Mouse (Mus musculus) forebrain, embryonic 12.5 days (tissue): ENCODE data around the gene Gm36245. TPM values are rescaled to one million over a fixed set of nuclear protein-coding genes. Genes with fewer than 3 reads are reported as not detected.
"Not testable (repeated sequence)": the region's sequence is repeated elsewhere in the genome, so short reads cannot be mapped to it uniquely, and the experiment has no call there.

Experiments
- ATAC-seq: fragments of 200-750 bp; cut with Nextera tagmentation; 2 replicates; pipeline ENCODE4 v1.8.0; 2017; ENCODE audit warnings: moderate TSS enrichment; ENCODE audit not compliant: low FRiP score
- H3K27ac ChIP-seq: fragments of 300-500 bp; sonication (generic); 2 replicates; pipeline ENCODE4 v1.5.1; 2016; ENCODE audit warnings: mild to moderate bottlenecking
- H3K27me3 ChIP-seq: fragments of 300-500 bp; sonication (generic); 2 replicates; pipeline ENCODE4 v1.6.1; 2016; ENCODE audit warnings: mild to moderate bottlenecking
- H3K36me3 ChIP-seq: fragments of 300-500 bp; sonication (generic); replicated peaks from 2 replicates; pipeline ENCODE4 v1.6.1; 2016; ENCODE audit warnings: mild to moderate bottlenecking
- H3K4me1 ChIP-seq: fragments of 300-500 bp; sonication (generic); 2 replicates; pipeline ENCODE4 v1.6.1; 2016
- H3K4me2 ChIP-seq: fragments of 300-500 bp; sonication (generic); 2 replicates; pipeline ENCODE4 v1.6.1; 2016; ENCODE audit warnings: mild to moderate bottlenecking, moderate library complexity
- H3K4me3 ChIP-seq: fragments of 300-500 bp; sonication (generic); replicated peaks from 2 replicates; pipeline ENCODE4 v1.5.1; 2016; ENCODE audit warnings: mild to moderate bottlenecking
- H3K9ac ChIP-seq: fragments of 300-500 bp; sonication (generic); 2 replicates; pipeline ENCODE4 v1.6.1; 2016; ENCODE audit warnings: mild to moderate bottlenecking
- H3K9me3 ChIP-seq: fragments of 300-500 bp; sonication (generic); 2 replicates; pipeline ENCODE4 v1.6.1; 2016
- WGBS: fragments of 180-500 bp; shearing (Covaris S2); methylation state at CpG from one replicate; pipeline ENCODE4 v1.1.7; 2016; 5-methylcytosine and 5-hydroxymethylcytosine counted together
- polyA plus RNA-seq: library from polyadenylated mRNA; unstranded; fragments of >200 nt; fragmentation: Nextera tagmentation; extraction: Ambion mirVana; gene quantifications from 2 replicates; pipeline ENCODE4 v1.2.1, GENCODE M21; 2016

The Gm36245 gene
- polyA plus RNA-seq, 1 experiment from 2014 or later = not detected

GRCm38 (mm10) chr15:77626471-77626870, 27.4 kb downstream of the Gm36245 start:
- not testable (repeated sequence) for H3K4me2 ChIP-seq, H3K4me1 ChIP-seq, ATAC-seq, H3K36me3 ChIP-seq, H3K9me3 ChIP-seq, H3K27me3 ChIP-seq, H3K27ac ChIP-seq, H3K4me3 ChIP-seq, H3K9ac ChIP-seq
- WGBS = 91% methylated on average over 4 of the region's 4 CpGs

- H3K27me3 ChIP-seq, H3K36me3 ChIP-seq, H3K4me3 ChIP-seq, H3K9ac ChIP-seq, ATAC-seq, H3K4me1 ChIP-seq, H3K4me2 ChIP-seq, H3K27ac ChIP-seq, H3K9me3 ChIP-seq: not testable (repeated sequence)
- 63% methylated on average over 9 of the region's 9 CpGs for WGBS
Measured at GRCm38 (mm10) chr15:77628647-77629046, 29.6 kb downstream of the Gm36245 start.

GRCm38 (mm10) chr15:77629822-77630221, 30.8 kb downstream of the Gm36245 start:
- not testable (repeated sequence) for H3K9ac ChIP-seq, H3K27ac ChIP-seq, ATAC-seq, H3K4me1 ChIP-seq, H3K4me2 ChIP-seq, H3K4me3 ChIP-seq, H3K36me3 ChIP-seq, H3K27me3 ChIP-seq, H3K9me3 ChIP-seq
- WGBS = 70% methylated on average over 3 of the region's 3 CpGs

- H3K27me3 ChIP-seq, H3K4me2 ChIP-seq, H3K36me3 ChIP-seq, H3K9ac ChIP-seq, ATAC-seq, H3K4me3 ChIP-seq, H3K27ac ChIP-seq, H3K4me1 ChIP-seq, H3K9me3 ChIP-seq: not testable (repeated sequence)
- WGBS = 76% methylated on average over 2 of the region's 2 CpGs
Measured at GRCm38 (mm10) chr15:77643176-77643575, 44.1 kb downstream of the Gm36245 start, which contains the start of gene Apol11b. TSS of gene Apol11b (minus strand) at chr15:77643286.

- not testable (repeated sequence) for H3K9ac ChIP-seq, H3K27ac ChIP-seq, H3K4me3 ChIP-seq, H3K36me3 ChIP-seq, H3K9me3 ChIP-seq, H3K4me1 ChIP-seq, H3K4me2 ChIP-seq, ATAC-seq, H3K27me3 ChIP-seq
Measured at GRCm38 (mm10) chr15:77651143-77651542, 52.1 kb downstream of the Gm36245 start.

Other genes with a start within 250 kb of the Gm36245 start
- not detected in 2 replicates for gene Apol7a, start 200.1 kb upstream of the Gm36245 start, polyA plus RNA-seq
- gene Apol9a, start 188.1 kb upstream of the Gm36245 start, polyA plus RNA-seq = not detected in 2 replicates
- not detected in 2 replicates for gene Apol7b, start 151.8 kb upstream of the Gm36245 start, polyA plus RNA-seq
- gene Apol10a, start 122.2 kb upstream of the Gm36245 start, polyA plus RNA-seq = not detected in 2 replicates
- gene Apol11a, start 91.0 kb upstream of the Gm36245 start, polyA plus RNA-seq = not detected in 2 replicates
- gene Apol7c, start 65.9 kb upstream of the Gm36245 start, polyA plus RNA-seq = not detected in 2 replicates
- gene 1700025B11Rik, start 37.4 kb upstream of the Gm36245 start, polyA plus RNA-seq = not detected in 2 replicates
- not detected in 2 replicates for gene Apol10b, start 3.1 kb upstream of the Gm36245 start, polyA plus RNA-seq
- not detected in 2 replicates for gene Apol11b, start 44.0 kb downstream of the Gm36245 start, polyA plus RNA-seq
- gene Apol7e, start 99.6 kb downstream of the Gm36245 start, polyA plus RNA-seq = not detected in 2 replicates
- not detected in 2 replicates for gene Apol9b, start 129.8 kb downstream of the Gm36245 start, polyA plus RNA-seq
- 0.24 and 0.46 TPM in 2 replicates for gene Apol8, start 157.7 kb downstream of the Gm36245 start, polyA plus RNA-seq
- 24.6 and 27.6 TPM in 2 replicates for gene Myh9, start 242.9 kb downstream of the Gm36245 start, polyA plus RNA-seq